Mouse (Mus musculus) forebrain, embryonic 14.5 days (tissue): ENCODE measurements around the gene Tspan32. TPM values are rescaled to one million over a fixed set of nuclear protein-coding genes. Genes with fewer than 3 reads are reported as not detected.

Source experiments
- ATAC-seq: fragments of 200-750 bp; cut with Nextera tagmentation; 2 replicates; pipeline ENCODE4 v1.8.0; 2017; ENCODE audit warnings: mild to moderate bottlenecking, moderate library complexity
- DNase-seq: peaks from one replicate; pipeline ENCODE4 v3.0.0-alpha.2; 2015; ENCODE audit warnings: low spot score
- H3K27ac ChIP-seq: fragments of 300-500 bp; sonication (generic); 2 replicates; pipeline ENCODE4 v1.5.1; 2014; ENCODE audit warnings: low read depth, mild to moderate bottlenecking, control low read depth, low read length, moderate library complexity
- H3K27me3 ChIP-seq: fragments of 300-500 bp; sonication (generic); replicated peaks from 2 replicates; pipeline ENCODE4 v1.6.1; 2014; ENCODE audit warnings: low read length, control low read depth, mixed read lengths; ENCODE audit not compliant: control insufficient read depth, insufficient read depth
- H3K36me3 ChIP-seq: fragments of 300-500 bp; sonication (generic); 2 replicates; pipeline ENCODE4 v1.6.1; 2014; ENCODE audit warnings: low read length, control low read depth; ENCODE audit not compliant: control insufficient read depth, insufficient read depth
- H3K4me1 ChIP-seq: fragments of 300-500 bp; sonication (generic); 2 replicates; pipeline ENCODE4 v1.6.1; 2014; ENCODE audit warnings: antibody characterized with exemption, low read length, control low read depth; ENCODE audit not compliant: control insufficient read depth, insufficient read depth
- H3K4me2 ChIP-seq: fragments of 300-500 bp; sonication (generic); 2 replicates; pipeline ENCODE4 v1.6.1; 2014; ENCODE audit warnings: mild to moderate bottlenecking, control low read depth, low read length
- H3K4me3 ChIP-seq: fragments of 300-500 bp; sonication (generic); 2 replicates; pipeline ENCODE4 v1.5.1; 2014; ENCODE audit warnings: low read depth, low read length, control low read depth
- H3K9ac ChIP-seq: fragments of 300-500 bp; sonication (generic); 2 replicates; pipeline ENCODE4 v1.6.1; 2014; ENCODE audit warnings: mild to moderate bottlenecking, low read length, control low read depth, moderate library complexity
- H3K9me3 ChIP-seq: fragments of 300-500 bp; sonication (generic); replicated peaks from 2 replicates; pipeline ENCODE4 v1.6.1; 2016; ENCODE audit warnings: low read length, control low read depth, mixed read lengths; ENCODE audit not compliant: control insufficient read depth
- WGBS: fragments of 180-500 bp; shearing (Covaris S2); extraction: QIAGEN DNeasy Blood & Tissue Kit; methylation state at CpG from one replicate; pipeline ENCODE4 v1.1.7; 2014; 5-methylcytosine and 5-hydroxymethylcytosine counted together
- polyA plus RNA-seq: library from polyadenylated mRNA; unstranded; fragments of >200 nt; fragmentation: Nextera tagmentation; extraction: Ambion mirVana; gene quantifications from 2 replicates; pipeline ENCODE4 v1.2.1, GENCODE M21; 2014

Gene Tspan32
- polyA plus RNA-seq, 1 experiment from 2014 or later = 0.61 TPM

DNA sequence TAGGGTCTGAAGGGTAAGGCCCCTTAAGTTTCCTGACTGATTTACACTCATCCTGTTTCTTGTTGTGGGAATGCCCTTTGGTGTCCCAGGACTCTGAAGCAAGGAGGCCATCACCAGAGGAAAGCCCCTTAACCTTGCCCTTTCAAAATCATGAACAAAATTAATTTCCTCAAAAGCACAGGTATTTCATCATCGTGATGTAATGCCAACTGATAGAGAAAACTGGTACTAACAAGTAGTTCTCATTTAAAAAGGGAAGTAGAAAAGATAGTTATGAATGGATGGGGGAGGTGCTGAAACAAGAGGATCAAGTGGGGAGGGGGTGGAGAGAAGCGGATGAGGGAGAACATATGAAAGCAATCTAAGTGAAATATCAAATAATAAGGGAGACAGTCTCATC lies 18.7 kb downstream of the Tspan32 start:
- WGBS = 97% methylated on average over 2 of the region's 2 CpGs
- no peaks in the 10 kb centered on the region for H3K27me3 ChIP-seq
- ATAC-seq = no peak
- no peaks in the 10 kb centered on the region for H3K9me3 ChIP-seq
- no peak for DNase-seq
- no peak overlapping the region for H3K27ac ChIP-seq
- H3K4me2 ChIP-seq = no peak overlapping the region
- no peak overlapping the region for H3K4me3 ChIP-seq
- no peaks in the 10 kb centered on the region for H3K4me1 ChIP-seq
- H3K9ac ChIP-seq = no peak overlapping the region
- 0 out of 2 replicates have a peak, but pooled peaks cover 4% of the 10 kb centered on the region for H3K36me3 ChIP-seq

GRCm38 (mm10) chr7:143024293-143024692 lies 19.4 kb downstream of the Tspan32 start:
- Histone ChIP-seq H3K36me3 (0 out of 2 replicates have a peak, but pooled peaks cover 4% of the 10 kb centered on the region), H3K27me3 (no peaks in the 10 kb centered on the region), H3K4me2 (no peak overlapping the region), H3K9ac (no peak overlapping the region), H3K4me3 (no peak overlapping the region), H3K27ac (no peak overlapping the region), H3K9me3 (no peaks in the 10 kb centered on the region), H3K4me1 (no peaks in the 10 kb centered on the region)
- WGBS = 97% methylated on average over 1 of the region's 1 CpGs
- ATAC-seq = no peak
- no peak for DNase-seq

GRCm38 (mm10) chr7:143025496-143025895 lies 20.6 kb downstream of the Tspan32 start:
- no peak overlapping the region for H3K4me3 ChIP-seq
- H3K27ac ChIP-seq = no peak overlapping the region
- no peak overlapping the region for H3K9ac ChIP-seq
- H3K27me3 ChIP-seq = no peaks in the 10 kb centered on the region
- H3K4me1 ChIP-seq = no peaks in the 10 kb centered on the region
- WGBS = 90% methylated on average over 3 of the region's 3 CpGs
- ATAC-seq = no peak
- DNase-seq = no peak
- H3K36me3 ChIP-seq = 0 out of 2 replicates have a peak, but pooled peaks cover 4% of the 10 kb centered on the region
- no peak overlapping the region for H3K4me2 ChIP-seq
- H3K9me3 ChIP-seq = no peaks in the 10 kb centered on the region

DNA sequence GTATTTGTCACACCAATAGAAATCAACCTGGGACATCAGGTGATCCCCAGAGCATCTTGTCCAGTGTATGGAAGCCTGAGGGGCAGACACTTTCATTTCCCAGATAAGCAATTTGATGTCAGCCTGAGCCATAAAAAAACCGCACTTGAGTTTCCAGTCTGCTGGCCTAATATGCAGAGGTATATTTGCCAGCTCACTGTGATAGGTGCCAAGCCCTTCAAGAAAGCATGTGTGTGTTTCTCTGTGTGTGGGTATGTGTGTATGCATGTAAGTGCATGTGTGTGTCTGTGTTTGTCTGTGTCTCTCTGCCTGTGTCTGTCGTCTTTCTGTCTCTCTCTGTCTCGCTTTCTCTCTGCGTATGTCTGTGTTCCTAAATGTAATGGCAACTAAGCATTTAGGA lies 22.4 kb downstream of the Tspan32 start:
- Histone ChIP-seq H3K27ac (no peak overlapping the region), H3K4me2 (no peak overlapping the region), H3K9me3 (no peaks in the 10 kb centered on the region), H3K27me3 (no peaks in the 10 kb centered on the region), H3K4me3 (no peak overlapping the region), H3K4me1 (no peaks in the 10 kb centered on the region), H3K9ac (no peak overlapping the region), H3K36me3 (0 out of 2 replicates have a peak, but pooled peaks cover 4% of the 10 kb centered on the region)
- 92% methylated on average over 4 of the region's 4 CpGs for WGBS
- ATAC-seq = no peak; the same call in 1 of the 2 replicates
- peak; percentile 25 for DNase-seq

GRCm38 (mm10) chr7:143031816-143032215 lies 27.0 kb downstream of the Tspan32 start:
- no peaks in the 10 kb centered on the region for H3K36me3 ChIP-seq
- H3K9me3 ChIP-seq = no peaks in the 10 kb centered on the region
- H3K27ac ChIP-seq = no peak overlapping the region
- no peaks in the 10 kb centered on the region for H3K27me3 ChIP-seq
- DNase-seq (no peak), ATAC-seq (no peak)
- no peak overlapping the region for H3K4me2 ChIP-seq
- H3K4me3 ChIP-seq = no peak overlapping the region
- 84% methylated on average over 1 of the region's 1 CpGs for WGBS
- H3K9ac ChIP-seq = no peak overlapping the region
- no peaks in the 10 kb centered on the region for H3K4me1 ChIP-seq

DNA sequence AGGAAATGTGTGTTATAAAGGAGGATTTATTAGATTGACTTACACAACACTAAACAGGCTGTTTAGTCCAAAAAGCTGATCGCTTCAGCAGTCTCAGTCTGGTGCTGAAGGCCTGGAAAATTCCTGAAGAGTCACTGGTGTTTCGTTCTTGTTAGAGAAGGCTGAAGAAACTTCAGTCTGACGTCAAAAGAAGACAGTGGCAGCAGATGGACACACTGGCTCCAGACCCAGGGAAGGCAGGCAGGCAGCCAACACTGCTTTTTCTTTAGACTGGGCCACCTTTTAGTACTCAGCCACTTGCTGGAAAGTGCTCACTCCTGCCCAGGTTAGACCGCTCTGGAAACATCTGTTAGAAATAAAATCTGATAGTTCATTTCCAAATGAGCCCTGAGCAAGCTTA lies 28.7 kb downstream of the Tspan32 start:
- no peak for DNase-seq
- no peak overlapping the region for H3K27ac ChIP-seq

GRCm38 (mm10) chr7:143034112-143034511 lies 29.3 kb downstream of the Tspan32 start:
- H3K4me3 ChIP-seq = no peak overlapping the region
- H3K4me2 ChIP-seq = no peak overlapping the region
- no peak overlapping the region for H3K9ac ChIP-seq
- ATAC-seq (no peak), DNase-seq (no peak)
- H3K4me1 ChIP-seq = no peaks in the 10 kb centered on the region
- no peaks in the 10 kb centered on the region for H3K9me3 ChIP-seq
- 91% methylated on average over 2 of the region's 2 CpGs for WGBS
- no peaks in the 10 kb centered on the region for H3K27me3 ChIP-seq
- no peaks in the 10 kb centered on the region for H3K36me3 ChIP-seq
- no peak overlapping the region for H3K27ac ChIP-seq

More for the DNA sequence above, 28.7 kb downstream of the Tspan32 start:
- no peak for ATAC-seq
- H3K9ac ChIP-seq = no peak overlapping the region
- H3K36me3 ChIP-seq = no peaks in the 10 kb centered on the region
- H3K27me3 ChIP-seq = no peaks in the 10 kb centered on the region
- no peaks in the 10 kb centered on the region for H3K4me1 ChIP-seq
- no peak overlapping the region for H3K4me3 ChIP-seq
- WGBS = 81% methylated on average over 4 of the region's 4 CpGs
- no peaks in the 10 kb centered on the region for H3K9me3 ChIP-seq
- no peak overlapping the region for H3K4me2 ChIP-seq

DNA sequence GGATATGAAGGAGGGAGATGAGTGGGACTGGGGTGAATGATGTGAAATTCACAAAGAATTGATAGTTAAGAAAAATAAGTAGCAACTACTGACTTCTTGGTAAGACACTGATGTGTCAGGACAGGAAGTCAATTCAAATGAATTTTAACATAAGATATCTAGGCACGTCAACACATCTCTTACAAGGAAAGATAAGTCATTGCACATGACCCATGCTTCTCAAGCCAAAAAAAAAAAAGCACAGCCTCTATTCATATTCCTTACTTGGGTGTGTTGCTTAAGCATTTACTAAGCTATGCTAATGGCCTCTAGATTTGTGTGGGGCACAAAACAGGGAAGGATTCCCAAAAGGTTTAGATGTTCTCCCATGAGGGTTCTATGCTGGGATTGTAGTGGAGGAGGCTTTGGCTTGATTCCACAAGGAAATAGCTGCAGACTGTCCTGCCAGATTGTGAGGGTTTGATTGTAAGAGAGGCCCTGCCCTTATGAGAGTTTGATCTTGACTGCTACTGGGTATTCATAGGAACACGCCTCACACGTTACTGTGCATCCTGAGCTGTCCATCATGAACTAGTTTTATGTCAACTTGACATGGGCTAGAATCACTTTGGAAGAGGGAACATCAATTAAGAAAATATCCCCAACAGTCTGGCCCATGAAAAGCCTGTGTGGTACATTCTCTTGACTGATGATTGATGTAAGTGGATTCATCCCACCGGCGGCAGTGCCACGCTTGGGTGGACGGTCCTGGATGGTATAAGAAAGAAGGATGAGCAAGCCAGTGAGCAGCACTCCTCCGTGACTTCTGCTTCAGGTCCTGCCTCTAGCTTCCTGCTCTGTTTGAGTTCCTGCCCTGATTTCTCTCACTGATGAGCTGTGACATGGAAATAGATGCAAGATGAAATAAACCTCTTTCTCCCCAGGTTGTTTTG lies 29.9 kb downstream of the Tspan32 start:
- Histone ChIP-seq H3K9ac (no peak overlapping the region), H3K4me2 (no peak overlapping the region), H3K27me3 (no peaks in the 10 kb centered on the region), H3K36me3 (no peaks in the 10 kb centered on the region), H3K27ac (no peak overlapping the region), H3K9me3 (no peaks in the 10 kb centered on the region), H3K4me3 (no peak overlapping the region), H3K4me1 (no peaks in the 10 kb centered on the region)
- no peak for ATAC-seq
- DNase-seq = no peak
- WGBS = 92% methylated on average over 8 of the region's 8 CpGs

DNA sequence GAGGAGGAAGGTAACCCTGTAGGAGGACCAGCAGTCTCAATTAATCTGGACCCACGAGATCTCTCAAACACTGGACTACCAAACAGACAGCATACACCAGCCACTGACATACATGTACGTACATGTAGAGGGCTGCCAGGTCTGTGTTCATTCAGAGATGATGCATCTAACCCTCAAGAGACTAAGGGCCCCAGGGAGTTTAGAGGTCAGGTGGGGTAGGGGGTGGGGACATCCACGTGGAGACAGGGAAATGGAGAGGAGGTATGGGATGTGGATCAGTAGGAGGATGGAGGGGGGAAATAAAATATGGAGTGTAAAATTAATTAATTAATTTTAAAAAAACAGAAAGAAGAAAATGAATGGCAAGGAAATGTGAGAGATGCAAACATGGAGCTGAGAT lies 31.9 kb downstream of the Tspan32 start:
- H3K4me3 ChIP-seq = no peak overlapping the region
- WGBS = 87% methylated on average over 3 of the region's 3 CpGs
- no peak overlapping the region for H3K4me2 ChIP-seq
- ATAC-seq (no peak), DNase-seq (no peak)
- H3K27me3 ChIP-seq = no peaks in the 10 kb centered on the region
- no peak overlapping the region for H3K9ac ChIP-seq
- H3K36me3 ChIP-seq = no peaks in the 10 kb centered on the region
- no peak overlapping the region for H3K27ac ChIP-seq
- no peaks in the 10 kb centered on the region for H3K9me3 ChIP-seq
- H3K4me1 ChIP-seq = no peaks in the 10 kb centered on the region
